Mouse (Mus musculus): ENCODE results near the gene Cbfa2t3.

The Cbfa2t3 gene

DNA sequence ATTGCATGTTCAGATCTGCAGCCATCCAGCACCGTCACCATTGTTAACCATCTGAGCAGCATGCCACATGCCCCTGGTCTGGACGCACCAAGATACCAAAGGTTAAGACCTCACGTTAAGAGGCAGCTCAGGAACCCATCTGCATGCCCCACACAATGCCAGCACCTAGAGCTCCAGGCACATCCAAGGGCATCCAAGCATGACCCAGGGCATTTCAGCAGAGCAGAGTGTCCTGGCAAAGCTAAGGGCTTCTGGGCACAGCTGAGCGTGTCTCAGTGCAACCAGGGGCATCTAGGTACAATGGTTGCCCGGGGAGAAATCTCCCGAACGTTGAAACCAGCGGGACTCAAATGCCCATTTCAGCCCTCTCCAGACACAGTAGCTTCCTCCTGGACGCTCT, 98.2 kb downstream of the Cbfa2t3 start:
- DNase-seq, result no peak

DNA sequence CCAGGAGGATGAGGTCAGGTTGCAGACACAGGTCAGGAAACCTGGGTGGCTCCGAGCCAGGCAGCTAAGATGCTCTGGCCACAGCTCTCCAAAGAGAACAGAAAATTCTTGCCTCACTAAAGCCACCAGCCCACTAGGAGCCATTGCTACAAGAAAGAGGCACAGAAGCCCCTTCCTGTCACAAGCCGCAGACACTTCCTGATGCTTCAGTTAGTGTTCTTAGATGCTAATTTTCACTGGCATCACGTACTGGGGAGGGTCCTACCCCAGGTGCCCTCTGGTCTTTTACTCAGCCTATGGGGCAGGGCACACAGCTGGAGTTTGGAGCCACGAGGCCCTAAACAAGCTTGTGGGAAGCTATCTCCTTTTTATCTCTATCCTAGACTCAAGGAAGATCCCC, 102.9 kb downstream of the Cbfa2t3 start:
- DNase-seq, result no peak

DNA sequence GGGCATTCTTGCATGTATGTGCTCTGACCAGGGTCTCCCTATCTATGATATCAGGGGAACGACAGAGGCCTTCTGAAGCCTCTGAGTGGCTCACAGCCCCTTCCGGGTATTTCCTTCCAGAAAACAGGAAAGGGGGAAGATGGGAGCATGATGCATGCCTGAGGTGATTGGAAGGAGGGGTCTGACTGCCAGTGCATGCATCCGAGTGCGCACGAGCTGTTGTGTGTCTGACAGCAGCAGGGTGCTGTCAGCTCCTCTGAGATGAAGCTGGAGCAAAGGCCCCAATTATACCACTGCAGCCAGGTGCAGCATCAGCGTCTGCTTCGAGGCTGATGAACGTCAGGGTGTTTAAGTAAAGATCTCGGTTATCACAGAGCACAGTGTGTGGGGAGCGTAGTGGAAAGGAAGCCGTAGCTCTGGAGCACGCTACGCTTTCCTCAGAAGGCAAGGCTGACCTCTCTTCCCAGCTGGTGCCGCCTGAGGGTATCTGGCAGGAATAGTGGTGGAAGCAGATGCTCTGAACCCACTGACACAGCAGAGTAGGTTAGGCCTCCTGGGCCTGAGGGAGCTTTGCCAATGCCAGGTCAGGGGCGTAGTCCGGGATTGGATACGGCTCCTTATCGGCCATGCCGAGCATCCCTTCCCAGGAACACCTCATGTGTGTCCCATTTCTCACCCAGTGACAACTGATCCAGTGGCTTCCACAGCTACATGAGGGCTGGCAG, 105.0 kb downstream of the Cbfa2t3 start:
- DNase-seq, result no peak

DNA sequence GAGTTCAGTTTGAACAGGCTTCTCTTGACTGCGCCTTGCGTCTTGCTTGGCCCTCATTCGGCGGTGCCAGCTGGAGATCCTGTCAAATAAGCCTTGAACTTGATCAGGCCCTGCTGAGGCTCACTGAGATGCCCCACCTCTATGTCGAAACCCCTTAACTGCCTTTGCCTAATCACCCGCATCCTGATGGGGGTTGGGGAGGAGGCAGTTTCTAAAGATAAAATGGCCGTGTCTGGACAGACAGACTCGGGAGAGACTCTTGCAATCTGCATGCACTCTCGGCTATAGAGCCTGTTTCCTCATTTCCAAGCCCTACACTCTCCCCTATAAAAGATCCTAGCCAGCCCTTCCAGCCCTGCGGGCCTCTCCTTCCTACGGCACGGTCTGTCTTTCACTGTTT, 105.7 kb downstream of the Cbfa2t3 start:
- no peak for DNase-seq

DNA sequence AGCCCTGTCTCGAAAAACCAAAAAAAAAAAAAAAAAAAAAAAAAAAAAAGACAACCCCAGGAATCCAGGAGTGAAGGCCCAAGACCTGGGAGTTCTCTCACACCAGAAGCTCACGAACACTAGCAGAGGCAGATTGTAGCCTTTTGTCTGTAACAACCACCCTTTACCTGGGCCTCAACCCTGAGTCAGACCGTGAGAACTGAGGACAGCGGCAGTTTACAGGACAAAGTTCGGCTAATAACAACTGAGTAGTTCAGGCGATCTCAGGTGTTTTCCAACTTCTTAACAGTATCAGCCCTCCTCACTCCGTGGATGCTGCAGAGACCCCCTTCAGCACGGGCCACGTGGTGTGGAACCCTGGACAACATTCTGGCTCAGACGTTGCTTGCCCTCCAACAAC, 112.2 kb downstream of the Cbfa2t3 start:
- no peak for DNase-seq

DNA sequence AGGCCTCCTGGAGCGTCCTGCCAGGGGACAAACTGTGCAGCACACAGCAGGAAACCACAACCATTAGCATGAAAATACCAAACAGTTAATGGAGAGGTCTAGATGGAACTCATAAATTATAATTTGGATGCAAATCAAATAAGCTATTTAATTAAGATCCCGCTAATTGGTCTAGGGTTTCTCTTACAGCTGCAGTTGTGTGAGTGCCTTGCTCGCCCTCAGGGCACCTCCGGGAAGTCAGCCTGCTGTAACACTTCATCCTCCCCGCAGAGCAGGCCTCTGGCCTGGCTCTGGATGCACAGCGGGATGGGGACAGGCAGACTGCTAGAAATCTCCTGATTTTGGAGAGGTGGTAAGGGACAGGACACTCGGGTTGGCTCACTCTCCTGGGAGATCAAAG, 112.7 kb downstream of the Cbfa2t3 start:
- DNase-seq, result no peak

DNA sequence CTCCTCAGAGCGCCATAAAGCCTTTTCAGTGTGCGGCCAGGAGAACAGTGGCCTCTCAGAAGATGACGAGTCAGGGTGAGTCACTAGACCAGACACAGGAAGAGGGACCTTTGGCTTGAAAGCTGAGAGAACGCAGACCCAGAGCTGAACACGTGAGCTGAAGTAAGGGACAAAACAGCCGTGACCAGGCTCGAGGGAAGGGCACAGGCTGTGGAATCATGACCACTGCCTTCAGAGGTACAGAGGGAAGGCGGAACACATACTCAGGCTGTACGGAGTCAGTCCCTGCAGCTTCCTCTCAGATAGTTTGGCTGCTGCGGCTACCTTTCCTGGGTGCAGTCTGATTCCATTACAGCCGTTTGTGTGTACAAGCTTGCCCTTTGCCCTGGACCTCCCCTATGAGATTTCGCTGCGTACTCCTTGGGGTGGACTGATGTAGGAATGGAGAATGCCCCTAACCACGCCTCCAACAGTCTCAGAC, 113.5 kb downstream of the Cbfa2t3 start:
- DNase-seq, result no peak

DNA sequence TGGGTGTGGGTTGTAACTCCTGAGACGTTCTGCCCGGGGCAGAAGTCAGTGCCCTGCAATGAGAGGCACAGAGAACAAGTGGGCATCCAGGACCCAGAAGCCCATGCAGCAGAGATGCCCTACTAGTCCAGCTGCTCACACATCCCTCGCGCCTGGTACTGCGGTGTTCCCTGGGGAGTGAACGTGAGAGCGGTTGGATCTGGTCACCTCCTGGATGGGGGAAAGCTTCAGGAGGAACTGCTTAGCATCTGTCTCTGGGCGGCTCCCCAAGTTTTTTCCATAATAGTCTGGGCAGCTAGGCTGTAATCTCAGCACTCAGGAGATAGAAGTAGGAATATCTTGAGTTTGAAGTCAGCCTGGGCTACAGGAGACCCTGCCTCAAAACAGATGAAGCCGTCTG, 113.9 kb downstream of the Cbfa2t3 start:
- DNase-seq, result no peak

DNA sequence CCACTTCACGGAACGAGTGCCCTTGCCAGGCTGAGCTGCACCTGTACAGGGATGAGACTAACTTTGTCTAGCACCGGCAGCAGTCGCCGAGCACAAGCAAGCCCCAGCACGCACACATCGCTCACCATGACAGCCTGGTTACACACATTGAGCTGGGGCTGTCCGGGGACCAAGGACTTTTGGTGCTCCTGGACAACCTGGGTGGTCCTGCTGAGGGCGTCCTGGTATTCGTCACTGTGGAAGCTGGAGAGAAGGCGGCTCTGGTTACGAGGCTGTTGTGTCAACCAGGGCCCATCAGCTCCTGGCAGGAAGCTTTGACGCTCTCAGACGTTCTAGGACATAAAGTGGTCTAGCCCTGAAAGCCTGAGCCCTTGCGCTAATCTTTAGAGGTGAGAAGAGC, 118.0 kb downstream of the Cbfa2t3 start:
- no peak for DNase-seq

DNA sequence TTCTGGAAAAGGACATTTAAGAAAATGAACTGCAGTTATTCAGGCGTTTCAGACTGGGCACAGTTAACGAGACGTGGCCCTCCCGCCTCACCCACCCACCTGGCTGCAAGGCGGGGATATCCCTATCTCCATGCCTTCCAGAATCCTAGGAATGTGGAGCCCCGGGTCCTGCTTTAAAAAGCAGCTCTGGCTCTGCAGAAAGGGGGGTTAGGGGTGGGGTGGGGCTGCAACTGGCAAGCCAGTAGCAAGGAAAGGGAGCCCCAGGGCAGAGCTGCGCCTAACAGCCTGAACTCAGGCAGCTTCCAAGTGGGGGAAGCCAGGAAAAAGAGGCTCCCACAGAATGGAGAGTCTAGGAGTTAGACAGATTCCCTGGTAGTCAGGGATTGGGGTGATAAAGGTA, 119.7 kb downstream of the Cbfa2t3 start:
- DNase-seq, result no peak

DNA sequence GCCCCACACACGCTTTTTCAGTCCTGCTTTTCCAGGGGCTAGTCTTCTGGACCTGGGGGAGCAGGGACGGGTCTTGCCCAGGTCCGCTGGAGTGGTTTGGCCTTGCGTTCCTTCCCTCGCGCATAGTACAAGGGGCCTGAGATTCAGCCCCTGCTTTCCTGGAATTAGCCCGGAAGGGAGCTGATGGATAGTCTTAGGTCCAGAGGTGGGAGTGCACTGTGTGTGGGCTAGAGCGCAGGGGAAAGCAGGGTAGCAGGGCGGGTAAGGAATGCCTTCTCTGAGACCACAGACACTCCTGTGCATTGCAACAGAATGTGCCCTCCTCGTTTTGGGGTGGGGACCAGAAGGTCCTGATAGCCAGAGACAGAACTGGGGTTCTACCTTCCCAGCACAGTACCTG, 121.8 kb downstream of the Cbfa2t3 start:
- DNase-seq, result no peak

DNA sequence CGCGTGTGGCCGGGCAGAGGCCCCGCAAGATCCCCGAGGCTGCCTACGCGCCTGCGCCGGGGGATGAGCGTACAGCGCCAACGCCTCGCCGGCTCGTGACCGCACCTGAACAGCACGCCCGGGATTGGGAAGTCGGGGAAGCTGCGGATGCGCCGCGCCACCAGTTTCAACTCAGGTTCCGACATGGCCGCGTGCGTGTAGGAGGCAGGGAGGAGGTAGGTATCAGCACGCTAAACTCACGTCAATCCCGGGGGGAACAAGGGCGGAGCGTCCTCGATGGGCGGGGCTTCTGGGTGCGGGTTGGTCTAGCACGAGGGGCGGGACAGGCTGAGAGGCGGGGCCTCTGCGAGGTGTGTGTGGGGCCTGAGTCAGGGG, 122.3 kb downstream of the Cbfa2t3 start, which contains the start of gene Aprt:
TSS of gene Aprt (minus strand) at position 262 of the 375 bp plus-strand sequence.
- peak; percentile 96 for DNase-seq

DNA sequence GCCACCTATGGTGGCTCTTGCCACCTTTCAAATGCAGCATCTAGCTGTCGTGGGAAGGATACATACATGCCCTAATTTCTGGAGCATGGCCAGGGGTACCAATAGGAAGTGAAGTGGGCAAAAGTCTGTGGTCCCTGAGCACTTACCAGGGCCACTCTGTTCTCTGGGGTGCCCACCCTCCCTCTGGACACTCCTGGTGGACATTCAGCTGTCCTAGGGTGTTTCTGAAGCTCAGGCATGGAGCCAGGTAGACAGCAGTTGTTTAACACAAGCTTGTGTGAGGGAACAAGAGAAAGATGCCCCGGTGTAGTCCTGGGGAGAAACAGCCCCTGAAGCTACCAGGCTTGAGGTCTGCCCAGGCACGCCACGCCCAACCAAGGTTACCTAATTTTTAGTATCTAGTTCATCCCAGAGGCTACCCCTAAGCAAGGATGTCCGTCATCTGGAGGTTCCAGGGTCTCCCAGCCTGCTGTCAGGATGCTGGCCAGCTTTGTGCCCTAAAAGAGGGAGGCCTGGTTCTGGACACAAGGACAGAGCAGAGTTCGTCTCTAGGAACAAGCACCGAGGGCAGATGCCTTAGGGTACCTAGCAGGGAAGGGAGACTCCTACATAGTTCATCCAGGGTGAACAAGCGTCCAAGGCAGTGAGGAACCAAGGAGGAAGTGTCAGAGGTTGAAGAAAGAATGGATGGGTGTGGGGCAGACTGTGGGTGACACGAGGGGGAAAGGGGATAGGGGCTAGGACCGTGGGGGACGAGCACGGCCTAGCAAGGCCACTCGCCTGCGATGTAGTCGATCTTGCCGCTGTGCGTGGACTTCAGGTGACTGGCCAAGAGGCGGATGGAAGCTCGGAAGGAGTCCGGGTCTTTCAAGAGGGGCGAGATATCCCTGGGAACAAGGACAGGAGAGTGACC, 122.9 kb downstream of the Cbfa2t3 start:
- DNase-seq, result peak; percentile 33

DNA sequence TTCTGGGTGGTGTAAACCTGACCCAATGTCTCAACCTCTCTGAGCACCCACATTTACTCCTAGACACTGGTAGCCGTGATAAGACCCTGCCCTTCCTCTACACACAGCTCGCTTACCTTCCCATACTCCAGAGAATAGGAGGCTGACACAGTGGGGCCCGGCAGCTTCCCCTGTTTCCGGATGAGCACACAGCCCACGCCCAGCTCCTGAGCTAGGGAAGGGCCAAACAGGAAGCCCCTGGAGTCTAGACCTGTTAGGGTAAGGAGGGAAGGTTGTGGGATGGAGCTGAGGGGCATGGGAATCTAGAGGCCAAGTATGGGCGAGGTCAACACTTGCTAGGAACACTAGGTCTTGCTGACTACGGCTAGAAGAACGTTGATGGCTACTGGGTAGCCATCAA, 123.6 kb downstream of the Cbfa2t3 start:
- DNase-seq, result no peak
